Mouse (Mus musculus) lung, adult 2 months (tissue): Measurements from ENCODE around the gene Zmym1.

Experiments used
- CTCF ChIP-seq: fragments of 200-500 bp; IDR thresholded peaks from 2 replicates; pipeline ENCODE4 v1.5.1; 2011; ENCODE audit warnings: mild to moderate bottlenecking, low read length, control low read depth; ENCODE audit not compliant: insufficient read depth
- POLR2A ChIP-seq: fragments of 200-500 bp; IDR thresholded peaks from 2 replicates; pipeline ENCODE4 v1.6.1; 2011; ENCODE audit warnings: low read depth, mild to moderate bottlenecking, control low read depth, low read length, borderline replicate concordance; ENCODE audit errors: extremely low read depth

DNA sequence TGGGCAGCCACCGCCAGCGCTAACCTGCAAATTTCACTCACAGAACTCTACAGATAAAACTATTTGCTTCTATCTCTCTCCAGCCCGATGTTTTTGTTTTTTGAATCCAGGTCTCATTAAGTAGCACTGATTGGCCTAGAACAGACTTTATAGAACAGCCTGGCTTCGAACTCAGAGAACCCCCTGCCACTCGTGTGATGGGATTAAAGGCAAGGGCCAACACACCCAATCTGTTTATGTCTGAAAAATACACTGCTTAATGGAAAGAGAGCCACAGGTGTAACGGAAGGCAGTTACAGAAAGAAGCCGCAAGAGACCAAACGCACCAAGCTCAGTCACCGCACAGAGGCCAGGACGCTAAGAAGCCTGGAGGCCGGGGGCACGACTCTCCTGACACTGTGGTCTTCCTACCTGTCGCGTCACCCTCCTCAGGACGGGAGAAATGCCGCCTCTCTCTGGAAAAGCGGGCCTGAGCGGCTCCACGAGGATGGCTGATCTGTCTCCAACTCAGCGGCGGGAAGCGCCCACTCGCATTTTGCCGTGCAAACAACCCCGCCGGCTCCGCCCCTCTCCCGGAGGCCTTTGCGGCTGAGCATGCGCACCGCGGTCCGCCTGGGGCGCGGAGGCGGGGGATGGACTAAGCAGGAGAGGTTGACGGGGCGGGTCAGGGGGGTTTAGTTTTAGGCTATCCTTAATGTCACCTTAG lies at the start of gene Zmym1:
- TF ChIP-seq CTCF (no peak), POLR2A (peak; percentile 57; the same call in 1 of the 2 replicates)
